Mouse (Mus musculus) limb, embryonic 14.5 days (tissue): ENCODE data around the gene Gramd4. TPM values are rescaled to one million over a fixed set of nuclear protein-coding genes. Genes with fewer than 3 reads are reported as not detected.

Experiments
- ATAC-seq: fragments of 200-750 bp; cut with Nextera tagmentation; 2 replicates; pipeline ENCODE4 v1.8.0; 2017; ENCODE audit warnings: low read depth, moderate number of reproducible peaks, moderate TSS enrichment; ENCODE audit not compliant: low FRiP score
- DNase-seq: peaks from one replicate; pipeline ENCODE4 v3.0.0-alpha.2; 2015; ENCODE audit warnings: low spot score
- H3K27ac ChIP-seq: fragments of 300-500 bp; sonication (generic); replicated peaks from 2 replicates; pipeline ENCODE4 v1.5.1; 2014; ENCODE audit warnings: low read depth, mild to moderate bottlenecking, low read length, moderate library complexity, mixed read lengths
- H3K27me3 ChIP-seq: fragments of 300-500 bp; sonication (generic); 2 replicates; pipeline ENCODE4 v1.6.1; 2014; ENCODE audit warnings: low read length, mixed read lengths; ENCODE audit not compliant: control insufficient read depth, insufficient read depth
- H3K36me3 ChIP-seq: fragments of 300-500 bp; sonication (generic); 2 replicates; pipeline ENCODE4 v1.6.1; 2014; ENCODE audit warnings: mild to moderate bottlenecking, low read length, moderate library complexity, mixed read lengths; ENCODE audit not compliant: control insufficient read depth, insufficient read depth
- H3K4me1 ChIP-seq: fragments of 300-500 bp; sonication (generic); 2 replicates; pipeline ENCODE4 v1.6.1; 2014; ENCODE audit warnings: antibody characterized with exemption, low read length, mixed read lengths; ENCODE audit not compliant: control insufficient read depth, insufficient read depth
- H3K4me2 ChIP-seq: fragments of 300-500 bp; sonication (generic); replicated peaks from 2 replicates; pipeline ENCODE4 v1.6.1; 2014; ENCODE audit warnings: low read depth, mild to moderate bottlenecking, low read length, moderate library complexity; ENCODE audit not compliant: severe bottlenecking
- H3K4me3 ChIP-seq: fragments of 300-500 bp; sonication (generic); replicated peaks from 2 replicates; pipeline ENCODE4 v1.5.1; 2014; ENCODE audit warnings: low read length
- H3K9ac ChIP-seq: fragments of 300-500 bp; sonication (generic); 2 replicates; pipeline ENCODE4 v1.6.1; 2014; ENCODE audit warnings: mild to moderate bottlenecking, low read depth, low read length, moderate library complexity; ENCODE audit not compliant: severe bottlenecking
- H3K9me3 ChIP-seq: fragments of 300-500 bp; sonication (generic); 2 replicates; pipeline ENCODE4 v1.6.1; 2016; ENCODE audit warnings: low read length; ENCODE audit not compliant: control insufficient read depth
- POLR2A ChIP-seq: fragments of 200-500 bp; IDR thresholded peaks from 2 replicates; pipeline ENCODE4 v1.8.0; 2012; ENCODE audit warnings: inconsistent platforms, mild to moderate bottlenecking, moderate library complexity, borderline replicate concordance; ENCODE audit not compliant: insufficient read depth, insufficient read length; ENCODE audit errors: extremely low read depth
- WGBS: fragments of 180-500 bp; shearing (Covaris S2); extraction: QIAGEN DNeasy Blood & Tissue Kit; methylation state at CpG from one replicate; pipeline ENCODE4 v1.1.7; 2014; 5-methylcytosine and 5-hydroxymethylcytosine counted together
- polyA plus RNA-seq, 2 experiments: library from polyadenylated mRNA; depleted of rRNA in 1 of 2; stranded (reverse) in 1 of 2; unstranded in 1 of 2; fragments of >200 nt; fragmentation: Nextera tagmentation in 1 of 2; extraction: Ambion mirVana in 1 of 2; gene quantifications; 2 replicates each; pipeline versions ENCODE4 v1.2.1 to v1.2.3; 2012 to 2014

Gene Gramd4
- polyA plus RNA-seq, 2 experiments: 12.3 to 23.5 TPM

- Histone ChIP-seq H3K4me3 (no peak overlapping the region), H3K9ac (no peak overlapping the region), H3K9me3 (no peaks in the 10 kb centered on the region), H3K27me3 (no peaks in the 10 kb centered on the region), H3K4me2 (0 out of 2 replicates have a peak overlapping the region, but pooled peaks have one; percentile 6), H3K36me3 (no peaks in the 10 kb centered on the region), H3K4me1 (peaks cover 27% of the 10 kb centered on the region), H3K27ac (0 out of 2 replicates have a peak overlapping the region, but pooled peaks have one; percentile 20)
- no peak for ATAC-seq
- no peak for TF ChIP-seq POLR2A
- 87% methylated on average over 12 of the region's 12 CpGs for WGBS
- DNase-seq: no peak
Observed at GRCm38 (mm10) chr15:86060581-86060980, 3.1 kb downstream of the Gramd4 start.

DNA sequence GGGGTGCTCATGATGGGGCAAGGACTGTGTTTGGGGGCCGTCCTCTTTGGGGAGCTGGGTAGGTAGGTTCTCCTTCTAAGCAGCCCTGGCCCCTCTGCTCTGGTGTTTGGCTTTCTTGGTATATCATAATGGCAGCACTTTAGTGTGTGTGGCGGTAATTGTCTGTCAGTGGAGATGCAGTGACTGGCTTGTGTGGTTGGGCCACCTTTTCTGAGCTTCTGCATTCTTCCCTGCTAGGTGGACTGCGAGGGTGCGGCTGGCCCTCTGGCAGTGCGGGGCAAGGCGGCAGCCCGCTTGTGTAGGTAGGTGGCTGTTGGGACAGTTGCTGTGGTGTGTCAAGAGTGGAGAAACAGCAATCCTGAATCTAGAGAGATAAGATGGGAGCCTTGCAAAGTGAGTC, 3.7 kb downstream of the Gramd4 start:
- no peak overlapping the region for H3K9ac ChIP-seq
- H3K27ac ChIP-seq: no peak overlapping the region
- ATAC-seq (no peak), DNase-seq (no peak)
- no peak for TF ChIP-seq POLR2A
- peaks cover 27% of the 10 kb centered on the region for H3K4me1 ChIP-seq
- no peaks in the 10 kb centered on the region for H3K27me3 ChIP-seq
- H3K9me3 ChIP-seq: no peaks in the 10 kb centered on the region
- H3K36me3 ChIP-seq: no peaks in the 10 kb centered on the region
- H3K4me3 ChIP-seq: no peak overlapping the region
- WGBS: 79% methylated on average over 7 of the region's 7 CpGs
- H3K4me2 ChIP-seq: no peak overlapping the region

DNA sequence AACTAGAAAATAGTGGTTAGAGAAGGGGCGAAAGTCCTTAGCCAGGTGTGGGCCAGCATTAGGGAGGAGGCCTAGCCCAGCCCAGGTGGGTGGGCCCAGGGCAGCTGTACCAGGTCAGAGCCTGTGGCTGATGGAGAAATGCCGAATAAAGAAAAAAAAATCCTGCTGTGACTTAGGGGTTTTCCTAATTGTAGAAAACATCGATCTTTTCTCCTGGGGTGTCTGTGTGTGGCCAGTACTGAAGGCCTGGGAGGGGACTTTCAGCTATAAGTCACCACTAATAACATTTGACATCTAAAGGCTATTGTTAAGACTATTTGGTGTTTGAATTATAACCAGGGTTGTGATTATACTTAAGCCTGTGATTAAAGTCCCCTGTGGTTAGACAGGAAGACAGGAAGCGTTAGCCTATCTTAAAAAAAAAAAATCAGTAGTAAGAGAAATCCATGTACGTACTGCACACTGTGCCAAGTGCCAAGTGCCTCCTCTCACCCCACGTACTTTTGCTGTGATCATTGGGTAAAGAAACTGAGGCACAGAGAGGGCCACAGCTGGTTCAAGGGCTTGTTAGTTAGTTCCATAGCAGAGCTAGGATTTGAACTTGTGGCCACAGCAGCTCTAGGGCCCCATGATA, 4.5 kb downstream of the Gramd4 start:
- no peak for DNase-seq
- Histone ChIP-seq H3K4me3 (no peak overlapping the region), H3K27me3 (no peaks in the 10 kb centered on the region), H3K36me3 (no peaks in the 10 kb centered on the region), H3K4me1 (peaks cover 30% of the 10 kb centered on the region), H3K9ac (no peak overlapping the region), H3K27ac (no peak overlapping the region), H3K9me3 (no peaks in the 10 kb centered on the region), H3K4me2 (no peak overlapping the region)
- WGBS: 56% methylated on average over 6 of the region's 6 CpGs
- no peak for ATAC-seq
- no peak for TF ChIP-seq POLR2A

GRCm38 (mm10) chr15:86064191-86064849, 6.8 kb downstream of the Gramd4 start:
- Histone ChIP-seq H3K4me1 (peaks cover 42% of the 10 kb centered on the region), H3K27ac (no peak overlapping the region), H3K36me3 (no peaks in the 10 kb centered on the region), H3K9ac (no peak overlapping the region), H3K9me3 (no peaks in the 10 kb centered on the region), H3K4me3 (no peak overlapping the region), H3K4me2 (no peak overlapping the region), H3K27me3 (no peaks in the 10 kb centered on the region)
- ATAC-seq: no peak
- TF ChIP-seq POLR2A: no peak
- no peak for DNase-seq
- WGBS: 85% methylated on average over 8 of the region's 8 CpGs

GRCm38 (mm10) chr15:86064850-86065229, 7.3 kb downstream of the Gramd4 start:
- H3K4me2 ChIP-seq: no peak overlapping the region
- H3K27ac ChIP-seq: no peak overlapping the region
- WGBS: 86% methylated on average over 3 of the region's 3 CpGs
- no peak for ATAC-seq
- H3K4me1 ChIP-seq: peaks cover 38% of the 10 kb centered on the region
- H3K9ac ChIP-seq: no peak overlapping the region
- DNase-seq: no peak
- no peak overlapping the region for H3K4me3 ChIP-seq
- H3K27me3 ChIP-seq: no peaks in the 10 kb centered on the region
- no peak for TF ChIP-seq POLR2A
- no peaks in the 10 kb centered on the region for H3K36me3 ChIP-seq
- H3K9me3 ChIP-seq: no peaks in the 10 kb centered on the region
